Mouse (Mus musculus): ENCODE results near the gene Fgf16.

GRCm38 (mm10) chrX:105715789-105716321 is 48.2 kb upstream of the Fgf16 start:
- TF ChIP-seq CTCF (IDR thresholded peaks at IDR 0.05; ENCODE audit: low read depth, low read length) (no peak), POLR2A (IDR thresholded peaks at IDR 0.05; ENCODE audit: extremely low read depth, insufficient read depth, low read length) (no peak)
